ENCODE assay signal across 8 mouse cellular contexts in the genomic region with DNA sequence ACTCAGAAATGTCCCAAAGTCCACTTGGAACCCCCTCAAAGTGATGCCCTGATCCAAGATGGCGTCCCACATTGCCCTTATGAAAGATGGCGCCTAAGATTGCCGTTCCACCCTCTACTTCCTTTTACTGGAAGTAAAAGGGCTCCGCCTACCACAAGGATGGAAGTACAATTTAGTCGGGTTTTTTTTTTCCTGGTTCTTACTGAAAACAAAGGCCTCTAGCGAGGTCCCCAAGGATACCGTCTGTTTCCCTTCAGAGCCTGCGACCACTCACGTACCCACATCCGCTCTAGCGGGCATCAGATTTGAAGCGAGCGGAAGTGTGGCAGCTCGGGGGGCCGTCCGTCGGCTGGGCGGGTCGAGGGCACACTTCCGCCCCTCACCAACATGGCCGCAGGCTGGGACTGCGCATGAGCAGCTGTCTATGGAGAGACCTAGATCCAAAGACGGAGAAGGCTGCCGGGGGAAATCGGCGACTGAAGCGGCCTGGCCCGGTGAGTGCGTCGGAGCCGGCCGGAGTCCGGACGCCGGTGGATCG. TPM values are rescaled to one million over a fixed set of nuclear protein-coding genes. Genes with fewer than 3 reads are reported as not detected.
DNase-seq lines count a peak whose midpoint lies in the region; ATAC-seq lines count a peak whose summit lies in the region.

Gene Usf1, plus strand, starts transcription at position 367 of the 538 bp plus-strand sequence.

- peaks cover 7% of the 10 kb centered on the region; the same call in 1 of the 2 replicates for H3K4me1 ChIP-seq in brown adipose tissue, adult 24 weeks (ENCODE audit: control insufficient read depth, insufficient read depth, insufficient read length, low read length)
- H3K4me1 ChIP-seq in heart, embryonic 13.5 days: peaks cover 24% of the 10 kb centered on the region
- peaks cover 26% of the 10 kb centered on the region for H3K4me1 ChIP-seq in liver, embryonic 12.5 days
- H3K4me1 ChIP-seq in stomach, embryonic 15.5 days: peaks cover 10% of the 10 kb centered on the region; the same call in 1 of the 2 replicates

- H3K36me3 ChIP-seq in heart, embryonic 13.5 days: peaks cover 20% of the 10 kb centered on the region
- H3K36me3 ChIP-seq in liver, embryonic 12.5 days: peaks cover 16% of the 10 kb centered on the region
- H3K36me3 ChIP-seq in stomach, embryonic 15.5 days: peaks cover 5% of the 10 kb centered on the region

- peak; percentile 90 for ATAC-seq in heart, embryonic 13.5 days (ENCODE audit: extremely low read depth, insufficient number of reproducible peaks, low FRiP score, low TSS enrichment)
- ATAC-seq in liver, embryonic 12.5 days: peak; percentile 96
- ATAC-seq in stomach, embryonic 15.5 days (ENCODE audit: insufficient read depth, low FRiP score, low read depth): peak; percentile 96

- peak within 1 kb of the TSS; percentile 99 for H3K9ac ChIP-seq in heart, embryonic 13.5 days
- H3K9ac ChIP-seq in liver, embryonic 12.5 days: peak within 1 kb of the TSS; percentile 92
- peak within 1 kb of the TSS; percentile 85 for H3K9ac ChIP-seq in stomach, embryonic 15.5 days

- peak within 1 kb of the TSS; percentile 73 for H3K4me2 ChIP-seq in heart, embryonic 13.5 days
- H3K4me2 ChIP-seq in liver, embryonic 12.5 days: peak within 1 kb of the TSS; percentile 78
- H3K4me2 ChIP-seq in stomach, embryonic 15.5 days: peak within 1 kb of the TSS; percentile 55

- no peaks in the 10 kb centered on the region for H3K9me3 ChIP-seq in heart, embryonic 13.5 days
- no peaks in the 10 kb centered on the region for H3K9me3 ChIP-seq in liver, embryonic 12.5 days (replicated peaks)
- H3K9me3 ChIP-seq in stomach, embryonic 15.5 days: no peaks in the 10 kb centered on the region

- peaks cover 22% of the 10 kb centered on the region for H3K27me3 ChIP-seq in heart, embryonic 13.5 days (replicated peaks)
- H3K27me3 ChIP-seq in liver, embryonic 12.5 days (replicated peaks): peaks cover 26% of the 10 kb centered on the region; the same call in 1 of the 2 replicates
- H3K27me3 ChIP-seq in stomach, embryonic 15.5 days (replicated peaks): 0 out of 2 replicates have a peak, but pooled peaks cover 5% of the 10 kb centered on the region

- H3K27ac ChIP-seq in brown adipose tissue, adult 24 weeks (replicated peaks; ENCODE audit: low read depth, low read length): peak within 1 kb of the TSS; percentile 98
- peak within 1 kb of the TSS; percentile 92 for H3K27ac ChIP-seq in heart, embryonic 13.5 days (replicated peaks)
- peak within 1 kb of the TSS; percentile 82 for H3K27ac ChIP-seq in liver, embryonic 12.5 days
- peak within 1 kb of the TSS; percentile 94 for H3K27ac ChIP-seq in stomach, embryonic 15.5 days

- DNase-seq in CD4-positive, CD25-positive, alpha-beta regulatory T cell, adult 2 months (ENCODE audit: low read depth, low spot score): peak; percentile 98
- DNase-seq in fat pad, adult 2 months (ENCODE audit: extremely low read depth, low read depth, low spot score): peak; percentile 31
- peak; percentile 97 for DNase-seq in kidney, postnatal 10 days
- peak; percentile 93 to 94 for DNase-seq in natural killer cell, adult 2 months (ENCODE audit: low spot score in 2 of 2)

- peak within 1 kb of the TSS; percentile 88 for H3K4me3 ChIP-seq in brown adipose tissue, adult 24 weeks (ENCODE audit: insufficient read depth, low read depth, low read length)
- peak within 1 kb of the TSS; percentile 98 for H3K4me3 ChIP-seq in heart, embryonic 13.5 days
- H3K4me3 ChIP-seq in liver, embryonic 12.5 days: peak within 1 kb of the TSS; percentile 93
- H3K4me3 ChIP-seq in stomach, embryonic 15.5 days (replicated peaks): peak within 1 kb of the TSS; percentile 97

- WGBS in heart, embryonic 13.5 days: under 1% methylated on average over 36 of the region's 36 CpGs
- 2% methylated on average over 36 of the region's 36 CpGs for WGBS in liver, embryonic 12.5 days (ENCODE audit: insufficient replicate concordance)
- WGBS in stomach, embryonic 15.5 days: under 1% methylated on average over 36 of the region's 36 CpGs

RNA-seq across cellular contexts. Expression of gene Usf1, which starts in this region (rescaled TPM):
- polyA plus RNA-seq in brown adipose tissue, adult 24 weeks (2012; ENCODE audit: insufficient read depth, insufficient read length, missing spikeins): 13.1 and 18.2 TPM in 2 replicates
- 52.1 and 53.3 TPM in 2 replicates for polyA plus RNA-seq in heart, embryonic 13.5 days (2015; fragmentation: Nextera tagmentation; extraction: Ambion mirVana)
- polyA plus RNA-seq in liver, embryonic 12.5 days (2016; fragmentation: Nextera tagmentation; extraction: Ambion mirVana): 27.5 and 28.7 TPM in 2 replicates
- 63.3 and 66.5 TPM in 2 replicates for polyA plus RNA-seq in stomach, embryonic 15.5 days (2015; fragmentation: Nextera tagmentation; extraction: Ambion mirVana)

Comparison
In these comparisons a context has a peak if more than half of its experiments do, and no peak if none do; other contexts are left out.
1. Peak in every context shown above with its lines: DNase-seq, ATAC-seq, H3K4me3 ChIP-seq and H3K27ac ChIP-seq.
2. DNase-seq: peak in every context shown above with its lines; median percentile 98 in CD4-positive, CD25-positive, alpha-beta regulatory T cell, adult 2 months; 97 in kidney, postnatal 10 days; 94 in natural killer cell, adult 2 months; 31 in fat pad, adult 2 months.